Mouse (Mus musculus) forebrain, postnatal 0 days (tissue): Measurements from ENCODE around the gene Bbof1. TPM values are rescaled to one million over a fixed set of nuclear protein-coding genes. Genes with fewer than 3 reads are reported as not detected.

Experiments
- ATAC-seq: fragments of 200-750 bp; cut with Nextera tagmentation; 2 replicates; pipeline ENCODE4 v1.8.0; 2017; ENCODE audit warnings: mild to moderate bottlenecking, moderate library complexity
- DNase-seq: peaks from one replicate; pipeline ENCODE4 v3.0.0-alpha.2; 2015
- H3K27ac ChIP-seq: fragments of 300-500 bp; sonication (generic); 2 replicates; pipeline ENCODE4 v1.5.1; 2014; ENCODE audit warnings: low read depth, mild to moderate bottlenecking, antibody characterized with exemption, low read length, moderate library complexity, mixed read lengths
- H3K27me3 ChIP-seq: fragments of 300-500 bp; sonication (generic); 2 replicates; pipeline ENCODE4 v1.6.1; 2014; ENCODE audit warnings: mild to moderate bottlenecking, low read length, mixed read lengths; ENCODE audit not compliant: insufficient read depth
- H3K36me3 ChIP-seq: fragments of 300-500 bp; sonication (generic); 2 replicates; pipeline ENCODE4 v1.6.1; 2014; ENCODE audit warnings: mild to moderate bottlenecking, moderate library complexity; ENCODE audit not compliant: insufficient read depth
- H3K4me1 ChIP-seq: fragments of 300-500 bp; sonication (generic); 2 replicates; pipeline ENCODE4 v1.6.1; 2014; ENCODE audit warnings: antibody characterized with exemption; ENCODE audit not compliant: insufficient read depth
- H3K4me2 ChIP-seq: fragments of 300-500 bp; sonication (generic); 2 replicates; pipeline ENCODE4 v1.6.1; 2014; ENCODE audit warnings: low read depth, mild to moderate bottlenecking, moderate library complexity
- H3K4me3 ChIP-seq: fragments of 300-500 bp; sonication (generic); 2 replicates; pipeline ENCODE4 v1.5.1; 2014; ENCODE audit warnings: low read depth, low read length, mixed read lengths
- H3K9ac ChIP-seq: fragments of 300-500 bp; sonication (generic); 2 replicates; pipeline ENCODE4 v1.6.1; 2014; ENCODE audit warnings: mild to moderate bottlenecking
- H3K9me3 ChIP-seq: fragments of 300-500 bp; sonication (generic); 2 replicates; pipeline ENCODE4 v1.6.1; 2016; ENCODE audit warnings: low read length
- CTCF ChIP-seq: sonication (generic); IDR thresholded peaks from 2 replicates; pipeline ENCODE4 v1.5.1; 2016; ENCODE audit warnings: antibody characterized with exemption, control low read depth, low read depth
- WGBS: fragments of 180-500 bp; shearing (Covaris S2); extraction: QIAGEN DNeasy Blood & Tissue Kit; methylation state at CpG from one replicate; pipeline ENCODE4 v1.1.7; 2014; 5-methylcytosine and 5-hydroxymethylcytosine counted together
- polyA plus RNA-seq: library from polyadenylated mRNA; unstranded; fragments of >200 nt; fragmentation: Nextera tagmentation; extraction: Ambion mirVana; gene quantifications from 2 replicates; pipeline ENCODE4 v1.2.1, GENCODE M21; 2015
- total RNA-seq: library from RNA; depleted of rRNA; stranded (reverse); fragments of >200 nt; gene quantifications from 2 replicates; pipeline ENCODE4 v1.2.3, GENCODE M21; 2014

The Bbof1 gene
- total and polyA plus RNA-seq, 2 experiments from 2014 or later, result 3.0 TPM

- Histone ChIP-seq H3K4me1 (no peaks in the 10 kb centered on the region), H3K4me3 (no peak overlapping the region), H3K4me2 (no peak overlapping the region), H3K36me3 (peaks cover 67% of the 10 kb centered on the region), H3K9me3 (no peaks in the 10 kb centered on the region), H3K27ac (no peak overlapping the region), H3K9ac (no peak overlapping the region), H3K27me3 (no peaks in the 10 kb centered on the region)
- DNase-seq (no peak), ATAC-seq (no peak)
- TF ChIP-seq CTCF, result no peak
- 93% methylated on average over 5 of the region's 5 CpGs for WGBS
Observed at GRCm38 (mm10) chr12:84371647-84372046, 37.2 kb upstream of the Bbof1 start.

GRCm38 (mm10) chr12:84373831-84374481 is 34.9 kb upstream of the Bbof1 start:
- Histone ChIP-seq H3K4me2 (no peak overlapping the region), H3K27ac (no peak overlapping the region), H3K4me3 (no peak overlapping the region), H3K4me1 (no peaks in the 10 kb centered on the region), H3K9ac (no peak overlapping the region), H3K9me3 (no peaks in the 10 kb centered on the region), H3K36me3 (peaks cover 69% of the 10 kb centered on the region), H3K27me3 (no peaks in the 10 kb centered on the region)
- no peak for TF ChIP-seq CTCF
- 84% methylated on average over 6 of the region's 6 CpGs for WGBS
- ATAC-seq (no peak), DNase-seq (no peak)

DNA sequence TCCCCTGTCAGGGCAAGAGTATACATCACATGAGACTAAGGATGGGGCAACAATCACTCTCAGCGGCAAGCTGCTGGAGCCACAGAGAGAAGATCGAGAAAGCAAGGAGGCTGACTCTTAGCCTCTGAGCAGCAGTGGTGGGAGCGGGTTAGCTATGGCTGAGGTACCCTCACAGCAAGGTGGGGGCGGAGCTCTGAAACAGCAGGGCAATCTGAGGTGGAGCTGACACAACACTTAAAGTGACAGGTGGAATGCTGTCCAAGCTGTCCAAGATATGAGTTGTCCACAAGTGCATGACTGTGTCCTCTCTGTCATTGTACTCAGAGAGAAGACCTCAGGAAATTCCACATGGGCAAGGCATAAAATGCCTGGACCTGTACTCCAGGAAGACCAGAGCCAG is 26.5 kb upstream of the Bbof1 start:
- H3K27ac ChIP-seq, result no peak overlapping the region
- H3K27me3 ChIP-seq, result no peaks in the 10 kb centered on the region
- no peak overlapping the region for H3K4me3 ChIP-seq
- no peak overlapping the region for H3K4me2 ChIP-seq
- no peak for ATAC-seq
- no peak for TF ChIP-seq CTCF
- DNase-seq, result no peak
- H3K36me3 ChIP-seq, result peaks cover 11% of the 10 kb centered on the region; the same call in 1 of the 2 replicates
- 89% methylated on average over 4 of the region's 4 CpGs for WGBS
- no peaks in the 10 kb centered on the region for H3K4me1 ChIP-seq
- H3K9me3 ChIP-seq, result no peaks in the 10 kb centered on the region
- H3K9ac ChIP-seq, result no peak overlapping the region

DNA sequence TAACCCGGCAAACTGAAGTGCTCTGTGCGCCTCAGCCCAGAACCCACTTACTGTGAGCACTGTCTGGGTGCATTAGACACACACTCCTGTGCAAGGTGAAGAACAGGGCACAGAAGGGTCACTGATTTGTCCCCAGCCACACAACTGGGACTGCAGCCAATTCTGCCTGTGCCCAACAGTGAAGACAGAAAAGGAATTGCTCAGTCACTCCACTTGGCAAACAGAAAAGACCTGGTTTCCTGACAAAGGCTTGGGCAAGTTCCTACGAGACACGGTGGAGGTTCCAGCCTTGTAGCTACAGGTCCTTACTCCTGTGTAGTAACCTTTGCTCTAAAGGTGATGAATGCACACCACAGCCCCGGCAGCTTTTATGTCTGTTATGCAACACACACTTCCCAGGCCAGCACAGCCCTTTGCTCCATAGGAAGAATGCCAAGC is 24.2 kb upstream of the Bbof1 start:
- TF ChIP-seq CTCF, result no peak
- 57% methylated on average over 5 of the region's 5 CpGs for WGBS
- ATAC-seq, result peak; percentile 27; the same call in 1 of the 2 replicates

DNA sequence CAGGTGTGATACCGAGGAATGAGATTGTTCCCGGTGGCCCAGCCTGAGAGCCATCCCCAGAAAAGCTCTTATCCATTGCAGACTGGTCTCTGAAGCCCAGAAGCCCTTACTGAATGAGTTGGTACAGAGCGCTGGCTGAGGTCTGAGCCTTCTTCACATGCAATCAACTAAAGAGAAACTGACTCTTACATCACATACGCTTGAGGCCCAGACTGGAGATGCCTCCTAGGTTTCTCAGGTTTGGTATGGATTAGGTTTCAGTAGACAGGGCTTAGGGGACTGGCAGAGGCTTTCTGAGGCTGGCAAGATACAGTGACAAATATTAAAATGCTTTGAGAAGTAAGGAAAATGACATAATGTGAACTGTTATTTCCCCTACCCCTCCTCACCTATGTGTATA is 23.5 kb upstream of the Bbof1 start:
- DNase-seq (no peak), ATAC-seq (no peak)
- no peak for TF ChIP-seq CTCF
- H3K36me3 ChIP-seq, result no peaks in the 10 kb centered on the region; the same call in 1 of the 2 replicates
- H3K9ac ChIP-seq, result no peak overlapping the region
- no peak overlapping the region for H3K4me3 ChIP-seq
- H3K27me3 ChIP-seq, result no peaks in the 10 kb centered on the region
- no peak overlapping the region for H3K4me2 ChIP-seq
- no peaks in the 10 kb centered on the region for H3K9me3 ChIP-seq
- no peaks in the 10 kb centered on the region for H3K4me1 ChIP-seq
- no peak overlapping the region for H3K27ac ChIP-seq
- 93% methylated on average over 4 of the region's 4 CpGs for WGBS

More for the DNA sequence above, 24.2 kb upstream of the Bbof1 start:
- Histone ChIP-seq H3K36me3 (no peaks in the 10 kb centered on the region; the same call in 1 of the 2 replicates), H3K27me3 (no peaks in the 10 kb centered on the region), H3K27ac (no peak overlapping the region), H3K9ac (no peak overlapping the region), H3K4me2 (no peak overlapping the region), H3K4me1 (no peaks in the 10 kb centered on the region), H3K9me3 (no peaks in the 10 kb centered on the region), H3K4me3 (no peak overlapping the region)
- DNase-seq, result peak; percentile 36

GRCm38 (mm10) chr12:84388097-84388496 is 20.8 kb upstream of the Bbof1 start:
- H3K4me1 ChIP-seq, result no peaks in the 10 kb centered on the region
- H3K4me3 ChIP-seq, result no peak overlapping the region
- WGBS, result 87% methylated on average over 8 of the region's 8 CpGs
- DNase-seq (no peak), ATAC-seq (no peak)
- H3K9me3 ChIP-seq, result no peaks in the 10 kb centered on the region
- no peak overlapping the region for H3K27ac ChIP-seq
- no peak for TF ChIP-seq CTCF
- no peaks in the 10 kb centered on the region; the same call in 1 of the 2 replicates for H3K36me3 ChIP-seq
- no peaks in the 10 kb centered on the region for H3K27me3 ChIP-seq
- no peak overlapping the region for H3K4me2 ChIP-seq
- H3K9ac ChIP-seq, result no peak overlapping the region

DNA sequence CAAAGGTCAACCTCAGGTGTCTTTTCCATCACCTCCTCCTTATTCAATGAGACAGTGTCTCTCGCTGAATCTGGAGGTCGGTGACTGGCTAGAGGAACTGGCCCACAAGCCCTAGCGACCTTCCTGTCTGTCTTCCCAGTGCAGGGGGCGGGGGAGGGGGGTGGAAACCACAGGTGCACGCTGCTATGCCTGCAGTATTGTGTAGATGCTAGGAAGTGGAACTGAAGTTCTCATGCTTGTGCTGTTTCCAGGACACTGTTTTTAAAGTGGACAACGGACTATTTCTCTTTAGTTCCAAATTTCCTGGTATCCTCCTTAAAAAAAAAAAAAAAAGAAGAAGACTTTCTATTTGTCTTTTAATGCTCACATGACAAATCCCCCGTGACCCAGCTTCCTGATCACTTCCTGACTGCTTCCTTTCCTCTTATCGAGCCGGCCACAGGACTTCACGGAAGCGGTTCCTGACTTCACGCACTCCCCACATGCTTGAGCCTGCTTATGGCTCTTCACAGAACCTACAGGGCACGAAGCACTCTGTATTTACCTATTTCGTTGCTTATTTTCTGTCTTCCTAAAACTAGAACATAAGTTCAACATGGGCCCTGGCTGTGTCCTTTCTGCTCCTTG is 20.0 kb upstream of the Bbof1 start:
- Histone ChIP-seq H3K27me3 (no peaks in the 10 kb centered on the region), H3K27ac (no peak overlapping the region), H3K4me3 (no peak overlapping the region), H3K36me3 (no peaks in the 10 kb centered on the region; the same call in 1 of the 2 replicates), H3K4me2 (no peak overlapping the region), H3K9ac (no peak overlapping the region), H3K9me3 (no peaks in the 10 kb centered on the region), H3K4me1 (no peaks in the 10 kb centered on the region)
- WGBS, result 79% methylated on average over 14 of the region's 14 CpGs
- DNase-seq (no peak), ATAC-seq (no peak)
- no peak for TF ChIP-seq CTCF
